Mouse (Mus musculus): ENCODE measurements around the gene Dnm3.

DNA sequence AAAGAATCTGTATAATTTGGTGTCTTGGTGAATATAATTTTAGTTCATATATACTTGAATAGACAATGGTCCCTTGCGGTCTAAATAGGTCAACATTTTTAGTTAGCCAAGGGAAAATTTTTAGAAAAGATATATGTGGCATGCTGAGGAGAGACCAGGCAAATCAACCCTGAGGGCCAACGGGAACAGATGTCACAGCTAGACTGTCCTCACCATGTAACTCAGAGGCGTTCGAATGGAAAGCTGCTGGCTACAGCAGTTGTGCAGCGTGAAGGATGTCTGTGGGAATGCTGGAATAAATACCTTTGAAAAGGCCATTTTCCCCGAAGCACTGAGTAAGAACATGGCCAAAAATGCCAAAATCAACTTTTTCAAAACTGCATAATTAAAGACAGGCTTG is 128.5 kb downstream of the Dnm3 start:
- TF ChIP-seq CTCF (IDR thresholded peaks at IDR 0.05; ENCODE audit: extremely low read depth, insufficient read depth, insufficient read length, insufficient replicate concordance) (no peak), POLR2A (IDR thresholded peaks at IDR 0.05; ENCODE audit: low read depth, low read length) (no peak)
